Mouse (Mus musculus) T-cell, adult 2 months (primary cell): Measurements from ENCODE around the gene Svop.

Experiments used
- DNase-seq: peaks from one replicate; pipeline ENCODE4 v3.0.0; 2022; ENCODE audit warnings: low spot score

The Svop gene

GRCm38 (mm10) chr5:114106391-114106935, 15.1 kb upstream of the Svop start:
- DNase-seq, result no peak

GRCm38 (mm10) chr5:114102807-114103206, 11.4 kb upstream of the Svop start:
- no peak for DNase-seq

DNA sequence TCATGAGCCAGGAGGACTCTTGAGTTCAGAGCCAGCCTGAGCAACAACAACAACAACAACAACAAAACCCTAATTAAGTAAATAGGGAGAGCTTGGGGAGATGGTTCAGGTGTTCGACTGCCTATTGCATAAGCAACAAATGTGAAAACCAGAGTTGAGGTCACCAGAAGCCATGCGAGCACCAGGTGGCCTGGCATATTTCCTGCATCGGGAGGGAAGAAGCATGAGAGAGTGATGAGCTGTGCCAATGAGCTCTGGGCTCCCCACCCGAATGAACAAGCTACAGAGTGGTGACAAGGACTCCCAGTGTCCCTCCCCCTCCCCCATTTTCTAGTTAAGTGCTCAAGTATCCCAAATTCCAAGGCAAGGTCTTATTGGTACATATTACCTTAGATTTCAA, 10.5 kb upstream of the Svop start:
- no peak for DNase-seq

DNA sequence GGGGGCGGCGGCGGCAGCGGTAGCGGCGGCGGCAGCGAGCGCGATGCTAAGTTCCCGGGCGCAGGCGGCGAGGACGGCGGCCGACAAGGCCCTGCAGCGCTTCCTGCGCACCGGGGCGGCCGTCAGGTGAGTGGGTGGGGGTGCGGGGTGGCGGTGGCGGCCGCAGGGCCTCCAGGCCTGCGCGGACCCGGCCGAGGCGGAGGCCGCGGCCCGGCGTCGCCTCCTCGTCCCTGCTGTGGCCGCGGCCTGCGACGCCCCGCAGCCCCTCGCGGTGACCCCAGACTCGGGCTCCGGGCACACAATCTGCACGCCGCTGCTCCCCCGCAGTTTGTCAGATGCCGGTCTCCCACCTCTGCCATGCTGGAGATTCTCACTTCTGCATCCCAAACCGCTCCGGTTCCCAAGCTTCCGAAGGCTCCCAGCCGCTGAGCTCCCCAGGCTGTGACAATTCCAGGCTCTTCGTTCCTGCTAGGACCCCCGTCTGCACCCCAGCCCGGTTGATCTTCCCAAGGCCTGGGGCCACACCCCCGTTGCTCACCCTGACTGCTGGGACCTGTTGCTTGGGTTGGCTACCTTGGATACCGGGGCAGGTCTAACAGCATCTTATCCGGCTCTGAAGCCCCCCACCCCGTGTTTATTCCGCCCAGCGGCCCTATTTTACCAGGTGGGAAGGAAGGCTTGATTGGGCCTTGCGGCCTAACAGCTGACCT, 9.2 kb upstream of the Svop start:
- DNase-seq, result no peak

GRCm38 (mm10) chr5:114099709-114100389, 8.5 kb upstream of the Svop start:
- DNase-seq, result peak; percentile 85

- no peak for DNase-seq
Measured at GRCm38 (mm10) chr5:114090421-114091013, 853 bp downstream of the Svop start.

- no peak for DNase-seq
Measured at GRCm38 (mm10) chr5:114087875-114088480, 3.4 kb downstream of the Svop start.

GRCm38 (mm10) chr5:114085501-114085900, 5.9 kb downstream of the Svop start:
- DNase-seq, result no peak

DNA sequence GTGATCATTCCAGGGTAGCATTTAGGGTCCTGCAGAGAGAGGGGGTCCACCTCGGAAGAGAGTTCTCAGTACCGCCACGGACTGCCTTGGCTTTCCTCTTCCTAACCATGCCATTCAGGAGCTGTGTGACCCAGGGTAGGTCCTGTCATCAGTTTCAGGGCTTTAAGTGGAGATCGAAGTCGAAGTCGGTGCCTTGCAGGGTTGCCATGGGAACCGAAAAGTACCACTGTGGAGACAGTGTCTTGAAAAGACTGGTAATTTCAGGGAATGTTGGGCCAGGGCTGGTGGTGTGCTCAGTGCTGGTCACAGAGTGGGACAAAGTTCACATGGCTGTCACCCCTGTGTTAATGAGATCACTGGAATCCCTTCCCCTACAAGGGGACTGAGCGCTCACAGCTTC, 14.4 kb downstream of the Svop start:
- DNase-seq, result no peak

DNA sequence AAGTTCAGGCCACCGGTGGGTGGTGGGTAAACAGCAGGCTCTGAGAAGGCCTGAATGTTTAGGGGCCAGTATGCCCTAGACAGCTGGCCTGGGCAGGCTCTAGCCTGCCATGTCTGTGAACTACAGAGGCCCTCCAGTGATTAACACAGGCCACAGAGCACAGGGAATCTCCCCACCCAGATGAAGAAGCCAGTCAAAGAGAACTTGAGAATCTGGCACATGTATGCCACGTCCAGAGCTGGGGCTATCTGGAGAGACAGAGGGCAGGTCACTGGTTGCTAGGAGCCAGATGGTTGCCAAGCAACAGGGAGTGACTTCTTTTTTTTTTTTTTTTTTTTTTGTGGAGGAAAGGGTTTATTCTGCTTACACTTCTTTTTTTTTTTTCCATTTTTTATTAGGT, 19.1 kb downstream of the Svop start:
- DNase-seq, result no peak

DNA sequence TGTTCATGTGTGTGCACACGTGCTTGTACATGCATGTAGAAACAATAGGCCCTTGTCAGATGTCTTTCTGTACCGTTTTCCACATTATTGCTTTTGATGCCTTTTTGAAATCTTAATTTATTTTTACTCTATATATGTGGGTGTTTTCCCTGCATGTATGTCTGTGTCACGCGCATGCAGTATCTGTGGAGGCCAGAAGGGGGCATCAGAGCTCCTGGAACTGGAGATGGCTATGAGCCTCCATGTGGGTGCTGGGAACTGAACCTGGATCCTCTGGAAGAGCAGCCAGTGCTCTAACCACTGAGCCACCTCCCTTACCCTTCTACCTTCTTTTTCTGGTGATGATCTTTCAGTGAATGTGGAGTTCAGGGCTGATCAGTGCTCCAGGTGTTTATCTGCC, 20.5 kb downstream of the Svop start:
- no peak for DNase-seq

DNA sequence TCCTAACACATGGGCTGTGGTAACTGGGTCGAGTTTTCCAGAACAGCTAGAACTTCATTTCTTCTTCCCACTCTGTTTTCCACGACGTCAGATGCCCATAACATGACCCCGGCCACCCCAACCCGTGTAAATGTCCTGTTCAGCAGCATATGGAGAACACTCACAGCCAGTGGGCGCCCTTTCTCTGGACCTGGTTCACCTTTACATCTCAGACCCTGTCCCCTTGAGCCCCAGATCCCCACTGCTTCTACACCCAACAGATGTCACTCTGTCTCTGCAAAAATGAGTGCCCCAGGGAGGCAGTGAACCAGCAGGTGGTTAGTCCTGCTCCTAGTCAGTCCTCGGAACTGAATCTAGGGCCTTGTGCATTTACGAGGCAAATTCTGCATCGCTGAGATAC, 23.4 kb downstream of the Svop start:
- DNase-seq, result no peak

GRCm38 (mm10) chr5:114067543-114067942, 23.8 kb downstream of the Svop start:
- no peak for DNase-seq

GRCm38 (mm10) chr5:114066601-114067000, 24.8 kb downstream of the Svop start:
- DNase-seq, result no peak

DNA sequence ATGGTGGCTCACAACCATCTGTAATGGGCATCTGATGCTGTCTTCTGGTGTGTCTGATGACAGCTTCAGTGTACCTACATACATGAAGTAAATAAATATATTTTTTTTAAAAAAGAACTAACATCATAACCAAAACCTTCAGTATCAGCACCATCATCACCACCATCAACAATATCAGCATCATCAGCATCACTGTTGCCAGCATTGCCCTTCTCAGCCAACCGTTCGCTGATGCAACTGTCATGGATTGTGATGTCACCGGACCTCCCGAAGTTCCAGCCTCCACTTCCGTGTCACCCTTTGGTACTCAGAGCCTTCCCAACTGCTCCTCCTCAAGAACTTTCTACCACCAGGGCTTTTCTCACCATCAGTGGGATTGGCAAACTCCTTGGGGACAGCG, 26.2 kb downstream of the Svop start, which contains the start of gene Usp30:
Usp30 (plus strand) TSS at position 301 of the 400 bp plus-strand sequence.
- DNase-seq, result no peak

DNA sequence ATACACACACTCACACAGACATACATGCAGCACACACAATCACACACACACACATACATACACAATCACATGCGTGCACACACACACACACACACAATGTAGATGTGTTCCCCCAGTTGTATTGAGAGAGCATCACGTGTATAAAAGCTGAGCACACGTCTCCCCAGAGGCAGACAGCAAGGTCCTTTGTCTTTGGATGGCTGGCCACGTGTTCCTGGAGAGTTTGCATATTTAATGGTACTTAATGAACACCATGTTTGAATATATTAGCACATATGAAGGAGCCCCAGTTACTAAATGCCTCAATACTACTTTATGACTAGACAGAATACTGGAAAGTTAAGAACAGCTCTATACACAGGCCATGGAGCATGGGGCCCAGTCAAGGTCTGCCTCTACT, 27.4 kb downstream of the Svop start:
- no peak for DNase-seq

DNA sequence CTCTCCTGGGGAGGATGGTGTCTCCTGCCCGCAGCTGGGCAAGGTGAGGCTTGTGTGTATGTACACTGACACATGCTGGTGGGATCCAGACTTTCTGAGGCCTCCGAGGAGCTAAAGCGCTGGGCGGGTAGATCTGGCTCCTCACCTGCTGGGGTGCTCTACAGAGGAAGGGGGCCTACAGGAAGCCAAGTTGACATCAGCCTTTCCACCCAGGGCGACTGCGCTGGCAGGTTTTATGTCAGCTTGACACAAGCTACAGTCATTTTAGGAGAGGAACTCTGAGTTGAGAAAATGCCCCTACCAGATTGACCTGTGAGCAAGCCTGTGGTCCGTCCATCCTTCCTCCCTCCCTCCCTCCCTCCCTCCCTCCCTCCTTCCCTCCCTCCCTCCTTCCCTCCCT, 29.7 kb downstream of the Svop start:
- DNase-seq, result no peak

GRCm38 (mm10) chr5:114057129-114057731, 34.1 kb downstream of the Svop start:
- DNase-seq, result no peak

DNA sequence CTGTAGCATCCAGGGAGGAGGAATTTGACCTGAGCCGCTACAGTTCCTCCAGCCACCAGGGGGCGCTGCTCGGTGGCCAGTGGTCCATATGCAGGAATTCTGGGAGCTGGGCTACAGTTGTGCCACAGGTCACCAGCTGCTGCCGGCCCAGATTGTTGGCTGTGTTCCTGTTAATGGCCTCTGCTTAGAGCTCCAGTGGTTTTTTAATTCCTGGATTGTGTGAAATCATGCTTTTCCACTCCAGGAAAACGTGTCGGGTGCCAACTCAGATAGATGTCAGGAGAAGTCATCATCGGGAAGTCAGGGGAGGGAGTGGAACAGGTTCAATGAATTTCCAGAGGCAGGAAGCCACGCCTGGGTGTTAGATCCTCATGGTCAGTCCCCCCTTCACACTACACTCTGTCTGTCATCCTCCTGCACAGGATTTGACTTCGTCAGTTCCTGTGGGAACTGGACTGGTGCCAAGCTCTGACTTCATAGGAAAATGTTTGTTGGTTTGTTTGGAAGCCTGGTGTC, 39.1 kb downstream of the Svop start:
- peak; percentile 27 for DNase-seq

GRCm38 (mm10) chr5:114048731-114049308, 42.5 kb downstream of the Svop start:
- no peak for DNase-seq

- no peak for DNase-seq
Measured at GRCm38 (mm10) chr5:114047182-114047581, 44.2 kb downstream of the Svop start.

- DNase-seq, result no peak
Measured at GRCm38 (mm10) chr5:114046604-114047003, 44.8 kb downstream of the Svop start.
